Mouse (Mus musculus) C2C12 (cell line): ENCODE measurements around the gene Antxrl. TPM values are rescaled to one million over a fixed set of nuclear protein-coding genes. Genes with fewer than 3 reads are reported as not detected.

Experiments used
- H3K27me3 ChIP-seq: one replicate; pipeline ENCODE4 v1.6.1; 2011; ENCODE audit not compliant: control insufficient read depth, insufficient read depth, insufficient read length
- H3K36me3 ChIP-seq: one replicate; pipeline ENCODE4 v1.6.1; 2011; ENCODE audit not compliant: control insufficient read depth, insufficient read depth
- H3K4me3 ChIP-seq: one replicate; pipeline ENCODE4 v1.5.1; 2011; ENCODE audit warnings: mild to moderate bottlenecking, control low read depth; ENCODE audit not compliant: poor library complexity, insufficient read depth, severe bottlenecking
- H3K79me2 ChIP-seq: one replicate; pipeline ENCODE4 v1.6.1; 2011; ENCODE audit not compliant: control insufficient read depth, insufficient read depth
- H3K79me3 ChIP-seq: one replicate; pipeline ENCODE4 v1.6.1; 2011; ENCODE audit warnings: low read depth, control low read depth
- H3ac ChIP-seq: one replicate; pipeline ENCODE3; 2011; ENCODE audit warnings: low read depth; ENCODE audit not compliant: control insufficient read depth, insufficient read length
- CEBPB ChIP-seq: IDR thresholded peaks from one replicate; pipeline ENCODE4 v1.6.1; 2011; ENCODE audit warnings: low read depth, mild to moderate bottlenecking, control low read depth, moderate library complexity
- CTCF ChIP-seq: IDR thresholded peaks from one replicate; pipeline ENCODE4 v1.5.1; 2011; ENCODE audit not compliant: control insufficient read depth, insufficient read depth, insufficient read length
- FOSL1 ChIP-seq: IDR thresholded peaks from one replicate; pipeline ENCODE4 v1.8.0; 2011; ENCODE audit warnings: mild to moderate bottlenecking, low read length; ENCODE audit not compliant: poor library complexity, insufficient read depth, severe bottlenecking
- MAX ChIP-seq: IDR thresholded peaks from one replicate; pipeline ENCODE4 v1.6.1; 2011; ENCODE audit warnings: mild to moderate bottlenecking, control low read depth
- MYOD1 ChIP-seq: IDR thresholded peaks from one replicate; pipeline ENCODE4 v1.6.1; 2011; ENCODE audit warnings: low read depth; ENCODE audit not compliant: control insufficient read depth, insufficient read length
- MYOG ChIP-seq: IDR thresholded peaks from one replicate; pipeline ENCODE4 v1.6.1; 2011; ENCODE audit not compliant: control insufficient read depth, insufficient read length; ENCODE audit errors: extremely low read depth
- USF1 ChIP-seq: IDR thresholded peaks from one replicate; pipeline ENCODE4 v1.6.1; 2011; ENCODE audit warnings: low read depth, mild to moderate bottlenecking, control low read depth, moderate library complexity
- polyA plus RNA-seq: library from polyadenylated mRNA; unstranded; fragments of >200 nt; fragmentation: generic; extraction: Trizol; gene quantifications from one replicate; pipeline ENCODE4 v1.2.1, GENCODE M21; 2012; ENCODE audit warnings: missing spikeins

Antxrl gene
- polyA plus RNA-seq, 1 experiment = 0.01 TPM

GRCm38 (mm10) chr14:34121691-34122090 lies 69.2 kb downstream of the Antxrl start:
- no peak for TF ChIP-seq USF1
- no peak for TF ChIP-seq MAX
- no peak for TF ChIP-seq CTCF
- TF ChIP-seq MYOG = no peak
- TF ChIP-seq FOSL1 = no peak
- no peak for TF ChIP-seq CEBPB
- TF ChIP-seq MYOD1 = no peak
- Histone ChIP-seq H3ac (no peak overlapping the region), H3K79me2 (no peaks in the 10 kb centered on the region), H3K36me3 (peaks cover 4% of the 10 kb centered on the region), H3K79me3 (no peaks in the 10 kb centered on the region), H3K27me3 (no peaks in the 10 kb centered on the region), H3K4me3 (no peak overlapping the region)

Other genes starting within 250 kb of the Antxrl start
- not detected for gene Gdf10, start 129.1 kb upstream of the Antxrl start, polyA plus RNA-seq
- gene Gdf2, start 111.7 kb upstream of the Antxrl start, polyA plus RNA-seq = not detected
- not detected for gene Rbp3, start 98.7 kb upstream of the Antxrl start, polyA plus RNA-seq
- gene Zfp488, start 73.9 kb upstream of the Antxrl start, polyA plus RNA-seq = not detected
- not detected for gene Gm30083, start 37.5 kb upstream of the Antxrl start, polyA plus RNA-seq
- gene Gm5460, start 35.9 kb upstream of the Antxrl start, polyA plus RNA-seq = not detected
- gene Anxa8, start 33.3 kb downstream of the Antxrl start, polyA plus RNA-seq = 33.1 TPM
- gene A630023A22Rik, start 50.0 kb downstream of the Antxrl start, polyA plus RNA-seq = 0.59 TPM
- gene Npy4r, start 99.8 kb downstream of the Antxrl start, polyA plus RNA-seq = 0.36 TPM
- under 0.01 TPM for gene Gprin2, start 148.9 kb downstream of the Antxrl start, polyA plus RNA-seq
- gene Syt15, start 166.9 kb downstream of the Antxrl start, polyA plus RNA-seq = 0.01 TPM